Mouse (Mus musculus) neural tube, embryonic 12.5 days (tissue): ENCODE measurements at regions not wholly inside any gene's neighbourhood (a gene's known extent, or its start where the extent isn't known, plus 50 kb on each side); places are given as distances from the start of the nearest gene placed in this dataset.

ENCODE experiments used
- ATAC-seq: fragments of 200-750 bp; cut with Nextera tagmentation; 2 replicates; pipeline ENCODE4 v1.8.0; 2017; ENCODE audit warnings: low read depth, mild to moderate bottlenecking, moderate TSS enrichment, moderate library complexity; ENCODE audit not compliant: low FRiP score
- H3K27ac ChIP-seq: fragments of 300-500 bp; sonication (generic); 2 replicates; pipeline ENCODE4 v1.5.1; 2016
- H3K27me3 ChIP-seq: fragments of 300-500 bp; sonication (generic); replicated peaks from 2 replicates; pipeline ENCODE4 v1.6.1; 2016; ENCODE audit warnings: mild to moderate bottlenecking
- H3K36me3 ChIP-seq: fragments of 300-500 bp; sonication (generic); 2 replicates; pipeline ENCODE4 v1.6.1; 2016; ENCODE audit warnings: mild to moderate bottlenecking
- H3K4me1 ChIP-seq: fragments of 300-500 bp; sonication (generic); 2 replicates; pipeline ENCODE4 v1.6.1; 2016
- H3K4me2 ChIP-seq: fragments of 300-500 bp; sonication (generic); replicated peaks from 2 replicates; pipeline ENCODE4 v1.6.1; 2016; ENCODE audit warnings: mild to moderate bottlenecking
- H3K4me3 ChIP-seq: fragments of 300-500 bp; sonication (generic); 2 replicates; pipeline ENCODE4 v1.5.1; 2016
- H3K9ac ChIP-seq: fragments of 300-500 bp; sonication (generic); 2 replicates; pipeline ENCODE4 v1.6.1; 2016; ENCODE audit warnings: mild to moderate bottlenecking
- H3K9me3 ChIP-seq: fragments of 300-500 bp; sonication (generic); 2 replicates; pipeline ENCODE4 v1.6.1; 2016; ENCODE audit warnings: mild to moderate bottlenecking
- whole genome bisulfite sequencing: fragments of 180-500 bp; shearing (Covaris S2); methylation state at CpG from one replicate; pipeline ENCODE4 v1.1.7; 2016; 5-methylcytosine and 5-hydroxymethylcytosine counted together

GRCm38 (mm10) chr1:90364444-90364843, 160.7 kb downstream of the Ackr3 start:
- Histone ChIP-seq H3K9ac (no peak overlapping the region), H3K9me3 (no peaks in the 10 kb centered on the region), H3K27ac (no peak overlapping the region), H3K36me3 (no peaks in the 10 kb centered on the region; the same call in 1 of the 2 replicates), H3K4me3 (no peak overlapping the region), H3K4me2 (no peak overlapping the region), H3K4me1 (no peaks in the 10 kb centered on the region), H3K27me3 (no peaks in the 10 kb centered on the region)
- no peak for ATAC-seq
- 60% methylated on average over 4 of the region's 4 CpGs for WGBS

GRCm38 (mm10) chr1:90368581-90368980, 164.8 kb downstream of the Ackr3 start:
- no peak for ATAC-seq
- WGBS = 86% methylated on average over 10 of the region's 10 CpGs
- Histone ChIP-seq H3K4me1 (no peaks in the 10 kb centered on the region), H3K9ac (no peak overlapping the region), H3K9me3 (peaks cover 6% of the 10 kb centered on the region; the same call in 1 of the 2 replicates), H3K4me3 (no peak overlapping the region), H3K4me2 (no peak overlapping the region), H3K27me3 (no peaks in the 10 kb centered on the region), H3K36me3 (no peaks in the 10 kb centered on the region; the same call in 1 of the 2 replicates), H3K27ac (no peak overlapping the region)

- no peaks in the 10 kb centered on the region for H3K4me1 ChIP-seq
- H3K27me3 ChIP-seq = no peaks in the 10 kb centered on the region
- no peak for ATAC-seq
- no peak overlapping the region for H3K4me3 ChIP-seq
- H3K27ac ChIP-seq = no peak overlapping the region
- no peaks in the 10 kb centered on the region; the same call in 1 of the 2 replicates for H3K36me3 ChIP-seq
- peaks cover 6% of the 10 kb centered on the region; the same call in 1 of the 2 replicates for H3K9me3 ChIP-seq
- no peak overlapping the region for H3K9ac ChIP-seq
- WGBS = 82% methylated on average over 2 of the region's 2 CpGs
- no peak overlapping the region for H3K4me2 ChIP-seq
Measured at GRCm38 (mm10) chr1:90369287-90369686, 165.5 kb downstream of the Ackr3 start.

GRCm38 (mm10) chr1:90370766-90371165, 167.0 kb downstream of the Ackr3 start:
- peaks cover 6% of the 10 kb centered on the region; the same call in 1 of the 2 replicates for H3K9me3 ChIP-seq
- no peak overlapping the region for H3K4me3 ChIP-seq
- 84% methylated on average over 5 of the region's 5 CpGs for WGBS
- no peaks in the 10 kb centered on the region for H3K4me1 ChIP-seq
- H3K4me2 ChIP-seq = no peak overlapping the region
- no peak for ATAC-seq
- no peak overlapping the region for H3K27ac ChIP-seq
- no peaks in the 10 kb centered on the region for H3K27me3 ChIP-seq
- no peak overlapping the region for H3K9ac ChIP-seq
- H3K36me3 ChIP-seq = no peaks in the 10 kb centered on the region; the same call in 1 of the 2 replicates

- no peak overlapping the region for H3K9ac ChIP-seq
- H3K27ac ChIP-seq = no peak overlapping the region
- H3K4me2 ChIP-seq = no peak overlapping the region
- WGBS = 59% methylated on average over 5 of the region's 5 CpGs
- no peak for ATAC-seq
- H3K27me3 ChIP-seq = no peaks in the 10 kb centered on the region
- no peaks in the 10 kb centered on the region for H3K4me1 ChIP-seq
- H3K9me3 ChIP-seq = peaks cover 6% of the 10 kb centered on the region; the same call in 1 of the 2 replicates
- H3K4me3 ChIP-seq = no peak overlapping the region
- H3K36me3 ChIP-seq = no peaks in the 10 kb centered on the region; the same call in 1 of the 2 replicates
Measured at GRCm38 (mm10) chr1:90373001-90373400, 169.2 kb downstream of the Ackr3 start.

GRCm38 (mm10) chr1:90374517-90374916, 170.7 kb downstream of the Ackr3 start:
- H3K4me3 ChIP-seq = no peak overlapping the region
- whole genome bisulfite sequencing = 79% methylated on average over 12 of the region's 12 CpGs
- no peak overlapping the region for H3K9ac ChIP-seq
- H3K36me3 ChIP-seq = no peaks in the 10 kb centered on the region
- no peak overlapping the region for H3K27ac ChIP-seq
- no peaks in the 10 kb centered on the region for H3K27me3 ChIP-seq
- peaks cover 6% of the 10 kb centered on the region; the same call in 1 of the 2 replicates for H3K9me3 ChIP-seq
- ATAC-seq = no peak
- H3K4me2 ChIP-seq = no peak overlapping the region
- no peaks in the 10 kb centered on the region for H3K4me1 ChIP-seq

GRCm38 (mm10) chr1:90380034-90380705, 176.4 kb downstream of the Ackr3 start:
- no peak overlapping the region for H3K4me2 ChIP-seq
- H3K27ac ChIP-seq = no peak overlapping the region
- H3K27me3 ChIP-seq = no peaks in the 10 kb centered on the region
- H3K36me3 ChIP-seq = no peaks in the 10 kb centered on the region
- H3K4me3 ChIP-seq = no peak overlapping the region
- H3K9me3 ChIP-seq = no peaks in the 10 kb centered on the region
- 87% methylated on average over 9 of the region's 9 CpGs for WGBS
- no peak for ATAC-seq
- no peak overlapping the region for H3K9ac ChIP-seq
- no peaks in the 10 kb centered on the region for H3K4me1 ChIP-seq

- H3K4me1 ChIP-seq = no peaks in the 10 kb centered on the region
- H3K27me3 ChIP-seq = no peaks in the 10 kb centered on the region
- no peak for ATAC-seq
- no peak overlapping the region for H3K4me3 ChIP-seq
- no peaks in the 10 kb centered on the region for H3K36me3 ChIP-seq
- H3K27ac ChIP-seq = no peak overlapping the region
- 83% methylated on average over 11 of the region's 11 CpGs for WGBS
- no peaks in the 10 kb centered on the region for H3K9me3 ChIP-seq
- no peak overlapping the region for H3K4me2 ChIP-seq
- H3K9ac ChIP-seq = no peak overlapping the region
Measured at GRCm38 (mm10) chr1:90382941-90383470, 179.2 kb downstream of the Ackr3 start.

- Histone ChIP-seq H3K36me3 (no peaks in the 10 kb centered on the region), H3K4me3 (no peak overlapping the region), H3K9ac (no peak overlapping the region), H3K4me2 (no peak overlapping the region), H3K4me1 (no peaks in the 10 kb centered on the region), H3K27ac (no peak overlapping the region), H3K9me3 (no peaks in the 10 kb centered on the region), H3K27me3 (no peaks in the 10 kb centered on the region)
- WGBS = 73% methylated on average over 4 of the region's 4 CpGs
- no peak for ATAC-seq
Measured at GRCm38 (mm10) chr1:90385024-90385423, 181.2 kb downstream of the Ackr3 start.

GRCm38 (mm10) chr1:90386792-90387191, 183.0 kb downstream of the Ackr3 start:
- no peaks in the 10 kb centered on the region for H3K36me3 ChIP-seq
- H3K27ac ChIP-seq = no peak overlapping the region
- ATAC-seq = no peak
- WGBS = 84% methylated on average over 7 of the region's 7 CpGs
- no peaks in the 10 kb centered on the region for H3K27me3 ChIP-seq
- no peak overlapping the region for H3K9ac ChIP-seq
- H3K4me1 ChIP-seq = no peaks in the 10 kb centered on the region
- no peak overlapping the region for H3K4me3 ChIP-seq
- no peak overlapping the region for H3K4me2 ChIP-seq
- H3K9me3 ChIP-seq = no peaks in the 10 kb centered on the region

- H3K9me3 ChIP-seq = no peaks in the 10 kb centered on the region
- no peak overlapping the region for H3K4me2 ChIP-seq
- H3K27me3 ChIP-seq = no peaks in the 10 kb centered on the region
- H3K9ac ChIP-seq = no peak overlapping the region
- no peaks in the 10 kb centered on the region for H3K36me3 ChIP-seq
- no peak overlapping the region for H3K27ac ChIP-seq
- peaks cover 8% of the 10 kb centered on the region; the same call in 1 of the 2 replicates for H3K4me1 ChIP-seq
- no peak overlapping the region for H3K4me3 ChIP-seq
- WGBS = 87% methylated on average over 7 of the region's 7 CpGs
- ATAC-seq = no peak
Measured at GRCm38 (mm10) chr1:90390422-90390821, 186.6 kb downstream of the Ackr3 start.

- WGBS = 60% methylated on average over 5 of the region's 5 CpGs
- Histone ChIP-seq H3K27ac (no peak overlapping the region), H3K4me1 (peaks cover 15% of the 10 kb centered on the region), H3K36me3 (no peaks in the 10 kb centered on the region), H3K4me3 (no peak overlapping the region), H3K9ac (no peak overlapping the region), H3K27me3 (no peaks in the 10 kb centered on the region), H3K4me2 (no peak overlapping the region), H3K9me3 (no peaks in the 10 kb centered on the region)
- no peak for ATAC-seq
Measured at GRCm38 (mm10) chr1:90393861-90394260, 190.1 kb downstream of the Ackr3 start.
